Mouse (Mus musculus) stomach, postnatal 0 days (tissue): ENCODE results near the gene Tial1.

Experiments
- CTCF ChIP-seq: IDR thresholded peaks from 2 replicates; pipeline ENCODE4 v1.5.1; 2016; ENCODE audit warnings: antibody characterized with exemption, low read depth, mild to moderate bottlenecking, moderate library complexity
- EP300 ChIP-seq: optimal IDR thresholded peaks from 2 replicates; pipeline ENCODE3; 2016; ENCODE audit warnings: antibody characterized with exemption

DNA sequence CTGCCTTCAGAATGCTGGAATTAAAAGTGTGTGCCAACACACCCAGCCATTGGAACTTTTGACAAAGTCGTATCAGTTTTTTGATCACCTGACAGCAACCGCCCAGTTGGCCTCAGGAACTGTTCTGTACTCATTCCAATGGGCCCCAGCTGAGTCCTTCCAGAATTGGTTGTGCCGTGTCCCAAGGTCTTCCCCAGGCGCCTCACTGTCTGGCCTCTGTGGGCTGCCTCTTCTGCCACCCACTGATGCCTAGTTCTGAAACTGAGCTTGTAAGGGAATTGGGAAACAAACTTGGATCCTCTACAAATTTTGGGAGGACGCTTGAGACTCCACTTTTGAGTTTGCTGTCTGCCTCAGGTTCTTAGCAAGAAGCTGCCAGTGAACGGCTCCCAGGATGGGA is 38.3 kb upstream of the Tial1 start:
- TF ChIP-seq CTCF (no peak), EP300 (no peak)
